In genomic region chr10:39412826-39413620, GRCm38 (mm10) we compare ENCODE assay signal across 10 mouse cellular contexts. TPM values are rescaled to one million over a fixed set of nuclear protein-coding genes. Genes with fewer than 3 reads are reported as not detected.
DNase-seq lines count a peak whose midpoint lies in the region; ATAC-seq and TF ChIP-seq lines count a peak whose summit lies in the region.
"Had no signal": no experiment of that assay in that cellular context is flagged by ENCODE, and none has a peak within 500 bp of the region (broad histone marks: within the 10 kb centered on the region; RNA-seq: fewer than 3 reads in every experiment).

No protein-coding gene starts in this region.

- H3K36me3 ChIP-seq in kidney, adult 2 months (ENCODE audit: control insufficient read depth, insufficient read depth, low read length): no peaks in the 10 kb centered on the region
- H3K36me3 ChIP-seq: hindbrain, embryonic 12.5 days had no signal

- 67% methylated on average over 18 of the region's 18 CpGs for WGBS in kidney, adult 2 months

- H3K4me3 ChIP-seq in kidney, adult 2 months (ENCODE audit: insufficient read depth, low read depth, low read length): no peak overlapping the region
- H3K4me3 ChIP-seq in brown adipose tissue, adult 24 weeks (ENCODE audit: insufficient read depth, low read depth, low read length): no peak overlapping the region
- H3K4me3 ChIP-seq: hindbrain, embryonic 12.5 days had no signal

- no peak for TF ChIP-seq POLR2A in kidney, adult 2 months (IDR thresholded peaks at IDR 0.05; ENCODE audit: low read depth, low read length)

- H3K27me3 ChIP-seq in kidney, adult 2 months (replicated peaks; ENCODE audit: control insufficient read depth, insufficient read depth, low read length): no peaks in the 10 kb centered on the region
- H3K27me3 ChIP-seq: hindbrain, embryonic 12.5 days had no signal

- ATAC-seq in CD4-positive, CD25-positive, alpha-beta regulatory T cell, adult 4 months: peak; percentile 62
- peak; percentile 69 for ATAC-seq in monocyte, adult 5-6 weeks (replicated peaks; ENCODE audit: insufficient number of reproducible peaks, low FRiP score, low TSS enrichment, poor library complexity, severe bottlenecking)
- no peak for ATAC-seq in frontal cortex, adult (ENCODE audit: low TSS enrichment)
- ATAC-seq: forebrain, embryonic 14.5 days had no signal

- H3K27ac ChIP-seq in kidney, adult 2 months (ENCODE audit: insufficient read depth, low read depth, low read length): no peak overlapping the region
- H3K27ac ChIP-seq in brown adipose tissue, adult 24 weeks (replicated peaks; ENCODE audit: low read depth, low read length): 0 out of 2 replicates have a peak overlapping the region, but pooled peaks have one; percentile 28
- H3K27ac ChIP-seq: hindbrain, embryonic 12.5 days had no signal

- H3K4me1 ChIP-seq in kidney, adult 2 months (ENCODE audit: control insufficient read depth, insufficient read depth, low read length): no peaks in the 10 kb centered on the region
- peaks cover 24% of the 10 kb centered on the region for H3K4me1 ChIP-seq in brown adipose tissue, adult 24 weeks (ENCODE audit: control insufficient read depth, insufficient read depth, insufficient read length, low read length)

- no peak for TF ChIP-seq CTCF in kidney, adult 2 months (conservative IDR thresholded peaks at IDR 0.05; ENCODE audit: insufficient read depth, insufficient read length, low read depth, low read length)

- DNase-seq in kidney, adult 2 months: peak; percentile 19
- no peak for DNase-seq in kidney, adult 11 months
- no peak for DNase-seq in ovary, adult 18-20 months (ENCODE audit: low spot score)
- no peak for DNase-seq in cerebellum, postnatal 36 days

RNA-seq across cellular contexts. Expression of gene Fyn, which starts 44.4 kb away (rescaled TPM):
- 10.6 and 12.9 TPM in 2 replicates for polyA plus RNA-seq in kidney, adult 2 months (2012; rRNA removed)
- 100 to 1,000 TPM in 1 of 2 experiments, 10 to 100 TPM in 1; 71.9 to 106 TPM for polyA plus RNA-seq in CD4-positive, CD25-positive, alpha-beta regulatory T cell, adult 4 months (2017; shearing (Covaris generic))
- 7.1 and 7.6 TPM in 2 replicates for polyA plus RNA-seq in brown adipose tissue, adult 24 weeks (2012; ENCODE audit: insufficient read depth, insufficient read length, missing spikeins)
- total RNA-seq in monocyte, adult 5-6 weeks (2017): 231 to 385 TPM (median 255 TPM) in 3 replicates
